Mouse (Mus musculus) hindbrain, embryonic 14.5 days (tissue): ENCODE measurements at regions not wholly inside any gene's neighbourhood (a gene's known extent, or its start where the extent isn't known, plus 50 kb on each side); places are given as distances from the start of the nearest gene placed in this dataset.

Experiments used
- ATAC-seq: fragments of 200-750 bp; cut with Nextera tagmentation; 2 replicates; pipeline ENCODE4 v1.8.0; 2017; ENCODE audit warnings: moderate number of reproducible peaks, mild to moderate bottlenecking, moderate TSS enrichment, moderate library complexity; ENCODE audit not compliant: low FRiP score
- DNase-seq: peaks from one replicate; pipeline ENCODE4 v3.0.0-alpha.2; 2015; ENCODE audit warnings: low spot score
- H3K27ac ChIP-seq: fragments of 300-500 bp; sonication (generic); 2 replicates; pipeline ENCODE4 v1.5.1; 2014; ENCODE audit warnings: mild to moderate bottlenecking, moderate library complexity
- H3K27me3 ChIP-seq: fragments of 300-500 bp; sonication (generic); 2 replicates; pipeline ENCODE4 v1.6.1; 2014; ENCODE audit warnings: mild to moderate bottlenecking, low read length, mixed read lengths; ENCODE audit not compliant: control insufficient read depth, insufficient read depth
- H3K36me3 ChIP-seq: fragments of 300-500 bp; sonication (generic); replicated peaks from 2 replicates; pipeline ENCODE4 v1.6.1; 2014; ENCODE audit not compliant: control insufficient read depth, insufficient read depth
- H3K4me1 ChIP-seq: fragments of 300-500 bp; sonication (generic); replicated peaks from 2 replicates; pipeline ENCODE4 v1.6.1; 2014; ENCODE audit warnings: antibody characterized with exemption, low read length, mixed read lengths; ENCODE audit not compliant: control insufficient read depth, insufficient read depth
- H3K4me2 ChIP-seq: fragments of 300-500 bp; sonication (generic); replicated peaks from 2 replicates; pipeline ENCODE4 v1.6.1; 2014; ENCODE audit warnings: mild to moderate bottlenecking, moderate library complexity
- H3K4me3 ChIP-seq: fragments of 300-500 bp; sonication (generic); replicated peaks from 2 replicates; pipeline ENCODE4 v1.5.1; 2014; ENCODE audit warnings: mild to moderate bottlenecking, low read length
- H3K9ac ChIP-seq: fragments of 300-500 bp; sonication (generic); 2 replicates; pipeline ENCODE4 v1.6.1; 2014
- H3K9me3 ChIP-seq: fragments of 300-500 bp; sonication (generic); 2 replicates; pipeline ENCODE4 v1.6.1; 2016; ENCODE audit warnings: low read length; ENCODE audit not compliant: control insufficient read depth
- WGBS: fragments of 180-500 bp; shearing (Covaris S2); extraction: QIAGEN DNeasy Blood & Tissue Kit; methylation state at CpG from one replicate; pipeline ENCODE4 v1.1.7; 2014; 5-methylcytosine and 5-hydroxymethylcytosine counted together

- H3K27me3 ChIP-seq, result no peaks in the 10 kb centered on the region
- H3K4me3 ChIP-seq, result no peak overlapping the region
- no peaks in the 10 kb centered on the region for H3K9me3 ChIP-seq
- no peak overlapping the region for H3K27ac ChIP-seq
- WGBS, result 62% methylated on average over 5 of the region's 5 CpGs
- H3K4me1 ChIP-seq, result peaks cover 7% of the 10 kb centered on the region
- no peaks in the 10 kb centered on the region for H3K36me3 ChIP-seq
- no peak overlapping the region for H3K9ac ChIP-seq
- H3K4me2 ChIP-seq, result no peak overlapping the region
- DNase-seq (no peak), ATAC-seq (no peak)
Measured at GRCm38 (mm10) chr3:40058281-40058680, 472.8 kb upstream of the Intu start.

- WGBS, result 70% methylated on average over 16 of the region's 16 CpGs
- Histone ChIP-seq H3K4me1 (peaks cover 7% of the 10 kb centered on the region), H3K9me3 (no peaks in the 10 kb centered on the region), H3K9ac (no peak overlapping the region), H3K4me2 (no peak overlapping the region), H3K36me3 (no peaks in the 10 kb centered on the region), H3K4me3 (no peak overlapping the region), H3K27ac (no peak overlapping the region), H3K27me3 (no peaks in the 10 kb centered on the region)
- DNase-seq, result no peak
- no peak for ATAC-seq
Measured at GRCm38 (mm10) chr3:40058719-40059420, 472.2 kb upstream of the Intu start.

GRCm38 (mm10) chr3:40070137-40070667 is 460.9 kb upstream of the Intu start:
- 0 out of 2 replicates have a peak overlapping the region, but pooled peaks have one; percentile 35 for H3K27ac ChIP-seq
- 5% methylated on average over 8 of the region's 8 CpGs for WGBS
- H3K4me1 ChIP-seq, result peaks cover 7% of the 10 kb centered on the region
- H3K4me3 ChIP-seq, result no peak overlapping the region
- no peak overlapping the region for H3K4me2 ChIP-seq
- DNase-seq (peak; percentile 59), ATAC-seq (peak; percentile 91; the same call in 1 of the 2 replicates)
- H3K9me3 ChIP-seq, result no peaks in the 10 kb centered on the region
- no peaks in the 10 kb centered on the region for H3K27me3 ChIP-seq
- no peaks in the 10 kb centered on the region for H3K36me3 ChIP-seq
- H3K9ac ChIP-seq, result no peak overlapping the region

GRCm38 (mm10) chr3:40076824-40077223 is 454.3 kb upstream of the Intu start:
- DNase-seq (peak; percentile 71), ATAC-seq (peak; percentile 60; the same call in 1 of the 2 replicates)
- 0 out of 2 replicates have a peak overlapping the region, but pooled peaks have one; percentile 4 for H3K9ac ChIP-seq
- H3K9me3 ChIP-seq, result no peaks in the 10 kb centered on the region
- no peak overlapping the region for H3K4me2 ChIP-seq
- no peaks in the 10 kb centered on the region for H3K27me3 ChIP-seq
- H3K36me3 ChIP-seq, result no peaks in the 10 kb centered on the region
- WGBS, result 46% methylated on average over 4 of the region's 4 CpGs
- no peak overlapping the region for H3K4me3 ChIP-seq
- 0 out of 2 replicates have a peak, but pooled peaks cover 6% of the 10 kb centered on the region for H3K4me1 ChIP-seq
- peak overlapping the region; percentile 38; the same call in 1 of the 2 replicates for H3K27ac ChIP-seq

- no peak overlapping the region for H3K4me2 ChIP-seq
- no peaks in the 10 kb centered on the region for H3K9me3 ChIP-seq
- H3K9ac ChIP-seq, result no peak overlapping the region
- WGBS, result 82% methylated on average over 2 of the region's 2 CpGs
- no peaks in the 10 kb centered on the region for H3K27me3 ChIP-seq
- no peaks in the 10 kb centered on the region for H3K36me3 ChIP-seq
- no peak overlapping the region for H3K4me3 ChIP-seq
- DNase-seq (no peak), ATAC-seq (no peak)
- no peaks in the 10 kb centered on the region for H3K4me1 ChIP-seq
- no peak overlapping the region for H3K27ac ChIP-seq
Measured at GRCm38 (mm10) chr3:40085116-40085515, 446.0 kb upstream of the Intu start.

GRCm38 (mm10) chr3:40091773-40092343 is 439.2 kb upstream of the Intu start:
- DNase-seq, result no peak
- no peak overlapping the region for H3K27ac ChIP-seq
- H3K4me3 ChIP-seq, result no peak overlapping the region
- ATAC-seq, result no peak
- no peaks in the 10 kb centered on the region for H3K9me3 ChIP-seq
- no peaks in the 10 kb centered on the region for H3K36me3 ChIP-seq
- no peak overlapping the region for H3K9ac ChIP-seq
- WGBS, result 76% methylated on average over 13 of the region's 13 CpGs
- no peaks in the 10 kb centered on the region for H3K4me1 ChIP-seq
- H3K27me3 ChIP-seq, result no peaks in the 10 kb centered on the region
- H3K4me2 ChIP-seq, result no peak overlapping the region

- H3K36me3 ChIP-seq, result no peaks in the 10 kb centered on the region
- no peaks in the 10 kb centered on the region for H3K27me3 ChIP-seq
- ATAC-seq (peak; percentile 40; the same call in 1 of the 2 replicates), DNase-seq (no peak)
- H3K9ac ChIP-seq, result no peak overlapping the region
- H3K4me1 ChIP-seq, result no peaks in the 10 kb centered on the region
- no peaks in the 10 kb centered on the region for H3K9me3 ChIP-seq
- WGBS, result 27% methylated on average over 8 of the region's 8 CpGs
- H3K4me2 ChIP-seq, result no peak overlapping the region
- no peak overlapping the region for H3K4me3 ChIP-seq
- H3K27ac ChIP-seq, result no peak overlapping the region; the same call in 1 of the 2 replicates
Measured at GRCm38 (mm10) chr3:40092765-40093368, 438.2 kb upstream of the Intu start.

GRCm38 (mm10) chr3:40094040-40094439 is 437.0 kb upstream of the Intu start:
- Histone ChIP-seq H3K27me3 (no peaks in the 10 kb centered on the region), H3K4me3 (no peak overlapping the region), H3K4me2 (no peak overlapping the region), H3K36me3 (no peaks in the 10 kb centered on the region), H3K9me3 (peaks cover 4% of the 10 kb centered on the region; the same call in 1 of the 2 replicates), H3K4me1 (no peaks in the 10 kb centered on the region), H3K9ac (no peak overlapping the region), H3K27ac (no peak overlapping the region)
- DNase-seq (peak; percentile 41), ATAC-seq (no peak)
- 37% methylated on average over 6 of the region's 6 CpGs for WGBS

- no peak overlapping the region for H3K4me3 ChIP-seq
- no peak overlapping the region for H3K4me2 ChIP-seq
- no peak overlapping the region for H3K9ac ChIP-seq
- H3K4me1 ChIP-seq, result no peaks in the 10 kb centered on the region
- H3K27me3 ChIP-seq, result no peaks in the 10 kb centered on the region
- no peak for ATAC-seq
- no peaks in the 10 kb centered on the region for H3K36me3 ChIP-seq
- H3K9me3 ChIP-seq, result peaks cover 4% of the 10 kb centered on the region; the same call in 1 of the 2 replicates
- DNase-seq, result no peak
- no peak overlapping the region for H3K27ac ChIP-seq
Measured at GRCm38 (mm10) chr3:40094701-40095100, 436.4 kb upstream of the Intu start.
